Mouse (Mus musculus): Measurements from ENCODE around the gene Cdk6.
"Not testable (repeated sequence)": the region's sequence is repeated elsewhere in the genome, so short reads cannot be mapped to it uniquely, and the experiment has no call there.

Cdk6 gene

GRCm38 (mm10) chr5:3511097-3511795 lies 170.0 kb downstream of the Cdk6 start:
- DNase-seq (ENCODE audit: low spot score) = no peak

- peak; percentile 42 for DNase-seq (ENCODE audit: low spot score)
Observed at GRCm38 (mm10) chr5:3512584-3512983, 171.3 kb downstream of the Cdk6 start.

DNA sequence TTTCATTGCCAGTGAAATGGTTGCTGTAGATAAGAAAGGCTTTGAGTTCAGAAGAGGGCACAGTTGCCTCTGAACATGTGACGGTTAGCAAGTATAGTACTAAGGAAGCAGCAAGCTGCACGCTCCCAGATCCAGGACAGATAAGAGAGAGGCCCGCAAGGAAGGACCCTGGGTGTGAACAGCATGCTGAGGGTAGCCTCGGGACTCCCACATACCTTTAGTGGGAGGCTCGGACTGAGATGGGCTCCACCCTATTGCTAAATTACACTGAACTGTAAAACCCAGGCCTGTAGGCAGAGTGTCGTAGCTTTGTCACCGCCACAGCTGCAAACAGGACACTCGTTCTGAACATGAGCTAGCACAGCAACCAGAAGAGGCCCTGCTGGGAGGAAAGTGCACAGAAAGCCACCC lies 173.6 kb downstream of the Cdk6 start:
- DNase-seq (ENCODE audit: low spot score) = no peak

GRCm38 (mm10) chr5:3515477-3515876 lies 174.2 kb downstream of the Cdk6 start:
- DNase-seq (ENCODE audit: low spot score) = no peak

GRCm38 (mm10) chr5:3516481-3517075 lies 175.3 kb downstream of the Cdk6 start:
- peak; percentile 42 for DNase-seq (ENCODE audit: low spot score)

GRCm38 (mm10) chr5:3520493-3521359 lies 179.4 kb downstream of the Cdk6 start:
- DNase-seq (ENCODE audit: low spot score) = no peak

- DNase-seq (ENCODE audit: low spot score) = no peak
Observed at GRCm38 (mm10) chr5:3521741-3522140, 180.5 kb downstream of the Cdk6 start.

DNA sequence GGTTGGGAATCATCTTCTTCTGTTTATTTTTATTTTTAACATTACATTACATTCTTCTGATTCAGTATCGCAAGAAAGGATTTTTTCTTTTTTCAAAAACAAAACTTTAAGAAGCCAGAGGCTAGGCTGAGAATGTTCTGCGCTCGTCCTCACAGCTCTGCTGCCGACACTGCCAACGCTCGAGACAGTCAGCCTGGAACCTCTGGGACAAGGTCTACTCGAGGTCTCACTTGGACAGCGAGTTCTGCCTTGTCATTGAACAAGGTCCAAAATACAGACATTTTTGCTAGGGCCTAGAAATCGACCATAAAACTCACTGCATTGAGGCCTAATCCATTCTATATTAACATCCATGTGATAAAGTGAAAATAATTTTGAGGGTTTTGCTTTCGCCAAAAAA lies 181.5 kb downstream of the Cdk6 start:
- no peak for DNase-seq (ENCODE audit: low spot score)

- peak; percentile 72 for DNase-seq (ENCODE audit: low spot score)
Observed at GRCm38 (mm10) chr5:3527041-3527691, 185.9 kb downstream of the Cdk6 start.

- DNase-seq (ENCODE audit: low spot score) = no peak
Observed at GRCm38 (mm10) chr5:3529585-3530189, 188.4 kb downstream of the Cdk6 start.

DNA sequence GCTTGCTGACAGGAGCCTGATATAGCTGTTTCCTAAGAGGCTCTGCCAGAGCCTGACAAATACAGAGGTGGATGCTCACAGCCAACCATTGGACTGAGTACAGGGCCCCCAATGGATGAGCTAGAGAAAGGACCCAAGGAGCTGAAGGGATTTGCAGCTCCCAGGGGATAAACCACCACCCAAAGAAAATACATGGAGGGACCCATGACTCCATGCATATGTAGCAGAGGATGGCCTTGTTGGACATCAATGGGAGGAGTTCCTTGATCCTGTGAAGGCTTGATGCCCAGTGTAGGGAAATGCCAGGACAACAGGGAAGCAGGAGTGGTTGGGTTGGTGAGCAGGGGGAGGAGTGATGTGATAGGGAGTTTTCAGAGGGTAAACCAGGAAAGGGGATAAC lies 190.8 kb downstream of the Cdk6 start:
- DNase-seq (ENCODE audit: low spot score) = not testable (repeated sequence)

DNA sequence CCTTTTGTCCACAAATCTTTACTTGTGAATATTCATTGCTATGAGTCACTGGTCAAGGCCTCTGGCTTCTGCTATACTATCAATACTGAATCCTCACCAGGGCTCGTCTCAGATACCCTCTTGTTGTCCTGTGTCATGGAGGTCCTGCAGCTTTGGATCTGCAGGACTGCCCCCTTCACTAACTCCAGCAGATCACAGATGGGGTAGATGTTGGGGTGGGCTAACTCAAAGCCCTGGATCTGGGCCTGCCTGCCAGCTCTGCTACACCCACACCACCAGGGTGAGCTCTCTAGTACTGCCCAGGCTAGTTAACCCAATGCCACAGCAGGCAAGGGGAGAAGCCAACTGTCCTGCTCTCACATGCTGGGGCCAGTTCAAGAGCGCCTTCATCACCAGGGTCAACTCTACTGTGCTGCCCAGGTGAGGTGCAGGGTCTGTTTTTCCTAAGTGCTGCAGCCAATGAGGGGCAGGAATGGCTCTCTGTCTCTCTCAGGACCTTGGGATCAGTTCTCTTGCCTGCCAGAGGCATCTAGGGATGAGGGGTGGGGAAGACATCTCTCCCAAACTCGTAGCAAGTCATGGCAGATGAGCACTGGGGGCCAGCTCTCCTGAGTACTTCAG lies 195.4 kb downstream of the Cdk6 start:
- DNase-seq (ENCODE audit: low spot score) = no peak

DNA sequence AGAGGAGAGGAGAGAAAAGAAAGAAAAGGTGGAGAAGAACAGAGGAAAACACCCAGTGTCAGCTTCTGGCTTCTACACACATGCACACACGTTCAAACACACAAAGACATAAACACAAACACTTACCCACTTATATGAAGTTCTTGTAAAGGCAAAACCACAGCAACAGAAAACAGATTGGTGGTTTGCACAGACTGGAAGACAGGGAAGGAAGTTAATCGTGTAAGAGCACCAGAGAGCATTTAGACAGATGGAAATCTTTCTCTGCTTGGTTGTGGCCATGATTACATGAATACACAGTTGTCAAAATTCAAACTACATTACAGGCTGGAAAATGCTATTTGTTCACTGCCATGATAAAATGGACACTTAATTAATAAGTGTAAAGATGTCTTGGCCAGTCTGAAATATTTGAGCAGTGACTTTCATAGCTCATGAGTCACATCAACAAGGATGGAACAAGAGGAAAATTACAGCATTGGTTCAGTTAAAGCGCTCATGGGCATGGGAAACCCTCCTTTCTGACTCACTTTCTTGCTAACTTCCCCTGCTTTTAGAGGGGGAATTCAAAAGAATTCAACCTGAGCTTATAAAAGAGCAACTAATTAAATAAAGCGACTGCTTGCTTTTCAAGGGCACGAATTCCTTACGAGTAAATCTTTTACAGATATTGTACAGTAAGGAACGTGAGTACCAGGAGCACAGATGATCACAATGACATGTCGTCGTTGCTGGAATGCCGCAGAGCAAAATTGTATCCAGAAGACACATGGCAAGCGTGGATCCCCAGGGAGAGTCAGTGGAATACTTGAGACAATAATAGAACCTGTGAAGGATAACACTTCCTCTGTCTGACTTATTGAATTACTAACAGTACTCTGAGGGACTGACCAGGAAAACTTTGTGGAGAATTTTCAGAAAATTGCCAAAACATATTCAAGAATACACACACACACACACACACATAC lies 197.5 kb downstream of the Cdk6 start:
- DNase-seq (ENCODE audit: low spot score) = no peak

DNA sequence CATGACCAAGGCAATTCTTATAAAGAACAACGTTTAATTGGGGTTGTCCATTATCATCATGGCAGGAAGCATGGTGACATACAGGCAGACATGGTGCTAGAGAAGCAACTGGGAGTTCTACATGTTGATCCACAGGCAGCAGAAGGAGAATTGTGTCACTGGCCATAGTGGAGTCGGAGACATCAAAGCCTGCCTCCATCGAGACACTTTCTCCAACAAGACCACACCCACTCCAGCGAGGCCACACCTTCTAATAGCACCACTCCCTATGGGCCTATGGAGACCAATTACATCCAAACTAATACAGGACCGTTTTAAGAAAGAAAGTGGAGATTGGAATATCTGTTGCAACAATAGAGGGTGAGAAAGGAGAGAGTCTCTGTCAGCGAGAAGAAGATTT lies 200.6 kb downstream of the Cdk6 start:
- no peak for DNase-seq (ENCODE audit: low spot score)

DNA sequence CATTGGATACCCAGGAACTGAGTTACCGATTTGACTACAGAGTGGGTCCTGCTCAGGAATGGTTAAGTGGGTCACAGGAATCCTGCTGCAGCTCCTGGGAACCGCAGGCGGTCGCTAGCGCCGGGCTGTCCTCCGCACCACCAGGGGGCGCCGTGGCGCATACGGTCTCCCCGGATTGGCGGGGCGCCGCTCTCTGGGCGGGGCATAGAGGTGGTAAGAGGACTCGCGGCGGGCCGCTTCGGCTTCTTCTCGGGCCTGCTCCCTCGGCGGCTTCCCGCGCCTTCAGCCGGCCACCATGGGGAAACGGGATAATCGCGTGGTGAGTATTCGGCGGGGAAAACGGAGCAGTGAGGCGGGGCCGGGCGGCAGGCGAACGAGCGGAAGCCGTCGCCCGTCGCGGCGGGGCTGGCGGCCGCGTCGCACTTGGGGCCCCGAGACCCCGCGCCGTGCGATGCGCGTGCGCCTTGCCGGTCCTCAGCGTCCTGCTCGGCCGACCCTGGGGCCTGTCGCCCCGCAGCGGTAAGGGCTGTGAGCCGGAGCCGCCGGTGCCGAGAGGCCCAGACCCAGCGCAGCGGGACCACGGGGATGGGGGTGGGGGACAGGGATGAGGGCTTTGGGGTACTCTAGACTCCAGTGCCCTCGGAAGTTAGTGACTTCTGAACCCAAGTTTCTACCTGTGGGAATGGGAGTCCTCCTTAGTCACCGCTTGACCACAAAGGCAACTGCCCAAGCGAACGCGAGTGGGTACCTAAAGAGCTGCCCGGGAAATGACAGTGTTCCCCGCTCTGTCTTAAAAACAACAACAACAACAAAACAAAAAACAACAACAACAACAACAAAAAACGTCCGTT lies 202.6 kb downstream of the Cdk6 start, which contains the start of gene Fam133b:
Gene Fam133b, plus strand, starts transcription at position 205 of the 851 bp plus-strand sequence.
- peak; percentile 94 for DNase-seq (ENCODE audit: low spot score)

DNA sequence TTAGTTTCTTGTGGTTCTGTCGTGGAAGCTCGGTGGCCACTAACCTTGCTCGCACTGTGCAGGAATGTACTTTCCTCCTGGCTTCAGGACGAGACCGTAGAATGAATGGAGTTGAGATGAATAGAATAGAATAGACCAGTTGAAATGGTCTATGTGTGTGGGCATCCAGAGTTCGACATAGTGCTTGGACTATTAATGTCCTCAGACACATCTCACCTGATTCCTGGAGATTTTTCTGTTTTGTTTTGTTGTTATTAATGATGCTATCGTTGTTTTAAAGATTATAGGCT lies 203.1 kb downstream of the Cdk6 start:
- DNase-seq (ENCODE audit: low spot score) = no peak

DNA sequence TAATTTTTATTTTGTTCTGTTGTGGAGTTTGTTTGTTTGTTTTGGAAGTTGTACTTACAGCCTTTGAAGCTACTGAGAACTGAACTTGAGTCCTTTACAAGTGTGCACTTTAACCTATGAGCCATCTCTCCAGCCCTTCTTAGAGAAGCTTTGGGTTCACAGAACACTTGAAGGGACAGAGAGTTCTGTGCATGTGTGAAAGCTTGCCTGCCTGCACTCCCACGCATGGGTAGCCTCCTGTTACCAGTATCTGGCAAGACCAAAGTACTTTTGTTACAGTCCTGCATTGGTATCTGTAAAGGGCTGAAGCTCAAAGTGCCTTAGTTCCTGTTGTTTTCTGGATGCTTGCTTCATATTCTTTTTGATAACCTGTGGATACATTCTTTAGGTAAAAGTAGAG lies 204.9 kb downstream of the Cdk6 start:
- DNase-seq (ENCODE audit: low spot score) = no peak

DNA sequence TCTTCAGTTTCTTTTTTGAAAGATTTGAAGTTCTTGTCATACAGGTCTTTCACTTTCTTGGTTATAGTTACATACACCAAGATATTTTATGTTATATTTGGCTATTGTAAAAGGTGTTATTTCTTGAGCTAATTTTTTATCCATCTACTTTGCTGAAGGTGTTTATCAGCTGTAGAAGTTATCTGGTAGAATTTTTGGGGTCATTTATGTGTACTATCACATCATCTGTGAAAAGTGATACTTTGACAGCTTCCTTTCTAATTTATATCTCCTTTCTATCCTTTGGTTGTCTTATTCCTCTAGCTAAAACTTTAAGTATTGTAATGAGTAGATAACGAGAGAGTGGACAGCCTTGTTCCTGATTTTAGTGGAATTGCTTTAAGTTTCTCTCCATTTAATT lies 210.2 kb downstream of the Cdk6 start:
- DNase-seq (ENCODE audit: low spot score) = no peak

- no peak for DNase-seq (ENCODE audit: low spot score)
Observed at GRCm38 (mm10) chr5:3554198-3554597, 212.9 kb downstream of the Cdk6 start.

DNA sequence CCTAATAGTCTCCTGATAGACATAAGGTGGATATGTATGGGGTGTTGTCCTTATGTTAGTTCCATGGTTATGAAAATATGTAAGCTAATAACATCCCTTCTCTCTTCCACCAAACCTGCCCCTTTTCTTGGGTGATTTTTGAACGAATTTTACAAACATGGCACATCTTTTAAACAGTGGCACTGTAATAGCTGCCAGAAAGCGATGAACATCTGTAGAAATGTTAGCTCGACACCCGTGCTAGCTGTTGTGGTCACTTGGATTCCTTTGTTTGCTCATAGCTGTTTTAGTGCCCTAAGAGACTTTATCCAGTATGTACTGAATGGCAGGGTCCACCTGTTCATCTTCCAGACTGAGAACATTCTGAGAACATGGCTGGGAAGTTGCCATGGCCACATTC lies 230.0 kb downstream of the Cdk6 start, which contains the start of gene 1700109H08Rik:
Gene 1700109H08Rik, plus strand, starts transcription at position 301 of the 400 bp plus-strand sequence.
- DNase-seq (ENCODE audit: low spot score) = no peak
